Mouse (Mus musculus) CH12.LX (cell line): ENCODE data around the gene Pak2. TPM values are rescaled to one million over a fixed set of nuclear protein-coding genes. Genes with fewer than 3 reads are reported as not detected.
A peak's percentile ranks its signal among the peaks of the same experiment; 100 is the strongest.

Experiments
- DNase-seq: peaks from one replicate; pipeline ENCODE4 v3.0.0-alpha.2; 2013; ENCODE audit errors: extremely low read depth
- H3K27ac ChIP-seq: 2 replicates; pipeline ENCODE4 v1.5.1; 2012; ENCODE audit warnings: low read depth, mild to moderate bottlenecking, control low read depth, moderate library complexity; ENCODE audit not compliant: insufficient read depth
- H3K27me3 ChIP-seq: replicated peaks from 2 replicates; pipeline ENCODE3; 2012; ENCODE audit warnings: inconsistent platforms
- H3K36me3 ChIP-seq, 2 experiments: replicated peaks in 1 of 2; 2 replicates each; pipeline versions ENCODE3 to v1.6.1; 2012; ENCODE audit warnings: inconsistent platforms in 1 of 2, low read length in 1 of 2, mild to moderate bottlenecking in 1 of 2, mixed read lengths in 1 of 2, moderate library complexity in 1 of 2; ENCODE audit not compliant: control insufficient read depth in 1 of 2, insufficient read depth in 1 of 2
- H3K4me1 ChIP-seq, 2 experiments: 2 replicates each; pipeline ENCODE4 v1.6.1; 2012; ENCODE audit warnings: inconsistent platforms in 1 of 2, moderate library complexity in 1 of 2; ENCODE audit not compliant: insufficient read depth in 2 of 2, control insufficient read depth in 1 of 2
- H3K4me2 ChIP-seq: 2 replicates; pipeline ENCODE4 v1.6.1; 2012; ENCODE audit warnings: low read depth, mild to moderate bottlenecking, control low read depth; ENCODE audit not compliant: poor library complexity, insufficient read depth, severe bottlenecking
- H3K4me3 ChIP-seq, 3 experiments: fragments of 150-350 bp in 1 of 3; sonication (generic) in 1 of 3; replicated peaks in 1 of 3; 2 replicates each; pipeline versions ENCODE3 to v1.5.1; 2011 to 2012; ENCODE audit warnings: low read depth in 2 of 3, low read length in 2 of 3, mild to moderate bottlenecking in 2 of 3, moderate library complexity in 2 of 3, control low read depth in 1 of 3, improper control_type of control experiment in 1 of 3, inconsistent platforms in 1 of 3, mixed read lengths in 1 of 3; ENCODE audit not compliant: poor library complexity in 1 of 3
- H3K79me2 ChIP-seq: replicated peaks from 2 replicates; pipeline ENCODE4 v1.6.1; 2012; ENCODE audit warnings: mild to moderate bottlenecking, moderate library complexity; ENCODE audit not compliant: control insufficient read depth, poor library complexity, insufficient read depth, severe bottlenecking; ENCODE audit errors: extremely low read depth
- H3K9ac ChIP-seq: 2 replicates; pipeline ENCODE4 v1.6.1; 2012; ENCODE audit warnings: low read depth, mild to moderate bottlenecking, control low read depth, moderate library complexity; ENCODE audit not compliant: insufficient read depth
- H3K9me3 ChIP-seq: replicated peaks from 2 replicates; pipeline ENCODE3; 2012; ENCODE audit warnings: low read length, inconsistent platforms, mixed read lengths
- BHLHE40 ChIP-seq: IDR thresholded peaks from 2 replicates; pipeline ENCODE4 v1.6.1; 2011; ENCODE audit warnings: mild to moderate bottlenecking, low read depth, low read length, improper control_type of control experiment
- CHD1 ChIP-seq: IDR thresholded peaks from 2 replicates; pipeline ENCODE4 v1.6.1; 2012; ENCODE audit warnings: low read depth, low read length, improper control_type of control experiment, inconsistent platforms
- CHD2 ChIP-seq: IDR thresholded peaks from 2 replicates; pipeline ENCODE4 v1.6.1; 2011; ENCODE audit warnings: low read length, improper control_type of control experiment
- CTCF ChIP-seq, 2 experiments: IDR thresholded peaks in 1 of 2; conservative IDR thresholded peaks in 1 of 2; 2 replicates each; pipeline ENCODE4 v1.5.1; 2011 to 2012; ENCODE audit warnings: low read depth in 2 of 2, low read length in 2 of 2, improper control_type of control experiment in 1 of 2, inconsistent platforms in 1 of 2, mild to moderate bottlenecking in 1 of 2, moderate library complexity in 1 of 2
- E2F4 ChIP-seq: IDR thresholded peaks from 2 replicates; pipeline ENCODE4 v1.6.1; 2011; ENCODE audit warnings: low read depth, low read length, improper control_type of control experiment; ENCODE audit not compliant: insufficient replicate concordance
- ELF1 ChIP-seq: IDR thresholded peaks from 2 replicates; pipeline ENCODE4 v1.6.1; 2014; ENCODE audit warnings: low read depth, mild to moderate bottlenecking, inconsistent platforms, low read length, improper control_type of control experiment
- EP300 ChIP-seq: IDR thresholded peaks from 2 replicates; pipeline ENCODE4 v1.6.1; 2011; ENCODE audit warnings: low read length, improper control_type of control experiment
- ETS1 ChIP-seq: conservative IDR thresholded peaks from 2 replicates; pipeline ENCODE4 v1.6.1; 2012; ENCODE audit warnings: low read depth, mild to moderate bottlenecking, inconsistent platforms, low read length, improper control_type of control experiment, moderate library complexity
- GABPA ChIP-seq: IDR thresholded peaks from 2 replicates; pipeline ENCODE4 v1.6.1; 2012; ENCODE audit warnings: low read depth, low read length, improper control_type of control experiment, inconsistent platforms; ENCODE audit not compliant: insufficient replicate concordance
- HCFC1 ChIP-seq: IDR thresholded peaks from 2 replicates; pipeline ENCODE4 v1.6.1; 2012; ENCODE audit warnings: low read depth, mild to moderate bottlenecking, inconsistent platforms, low read length, improper control_type of control experiment
- IRF4 ChIP-seq: IDR thresholded peaks from 2 replicates; pipeline ENCODE4 v1.6.1; 2014; ENCODE audit warnings: low read depth, mild to moderate bottlenecking, inconsistent platforms, low read length, improper control_type of control experiment
- JUN ChIP-seq: IDR thresholded peaks from 2 replicates; pipeline ENCODE4 v1.6.1; 2011; ENCODE audit warnings: low read depth, mild to moderate bottlenecking, low read length, improper control_type of control experiment, moderate library complexity; ENCODE audit not compliant: insufficient read depth
- JUND ChIP-seq: conservative IDR thresholded peaks from 2 replicates; pipeline ENCODE4 v1.6.1; 2011; ENCODE audit warnings: low read depth, low read length, improper control_type of control experiment
- KAT2A ChIP-seq: IDR thresholded peaks from 2 replicates; pipeline ENCODE4 v1.6.1; 2012; ENCODE audit warnings: low read length, improper control_type of control experiment, inconsistent platforms; ENCODE audit not compliant: insufficient replicate concordance
- MAFK ChIP-seq: IDR thresholded peaks from 2 replicates; pipeline ENCODE4 v1.6.1; 2011; ENCODE audit warnings: low read length, improper control_type of control experiment; ENCODE audit not compliant: insufficient replicate concordance
- MAX ChIP-seq: IDR thresholded peaks from 2 replicates; pipeline ENCODE4 v1.6.1; 2011; ENCODE audit warnings: low read length, improper control_type of control experiment
- MEF2A ChIP-seq: IDR thresholded peaks from 2 replicates; pipeline ENCODE4 v1.6.1; 2014; ENCODE audit warnings: low read depth, mild to moderate bottlenecking, inconsistent platforms, low read length, improper control_type of control experiment, borderline replicate concordance
- MYC ChIP-seq: IDR thresholded peaks from 2 replicates; pipeline ENCODE4 v1.6.1; 2011; ENCODE audit warnings: low read depth, mild to moderate bottlenecking, improper control_type of control experiment, low read length
- NELFE ChIP-seq: IDR thresholded peaks from 2 replicates; pipeline ENCODE4 v1.6.1; 2011; ENCODE audit warnings: low read depth, low read length, improper control_type of control experiment
- NRF1 ChIP-seq: IDR thresholded peaks from 2 replicates; pipeline ENCODE4 v1.6.1; 2014; ENCODE audit warnings: low read depth, mild to moderate bottlenecking, inconsistent platforms, low read length, improper control_type of control experiment, moderate library complexity
- PAX5 ChIP-seq: IDR thresholded peaks from 2 replicates; pipeline ENCODE4 v1.6.1; 2012; ENCODE audit warnings: low read length, inconsistent platforms, mixed read lengths
- POLR2A ChIP-seq: IDR thresholded peaks from 2 replicates; pipeline ENCODE4 v1.6.1; 2011; ENCODE audit warnings: low read depth, mild to moderate bottlenecking, improper control_type of control experiment, low read length
- POLR2AphosphoS2 ChIP-seq: IDR thresholded peaks from 2 replicates; pipeline ENCODE4 v1.6.1; 2011; ENCODE audit warnings: low read depth, low read length, improper control_type of control experiment
- RAD21 ChIP-seq: IDR thresholded peaks from 2 replicates; pipeline ENCODE4 v1.6.1; 2011; ENCODE audit warnings: low read depth, mild to moderate bottlenecking, low read length, improper control_type of control experiment, moderate library complexity
- RCOR1 ChIP-seq: conservative IDR thresholded peaks from 2 replicates; pipeline ENCODE4 v1.6.1; 2012; ENCODE audit warnings: low read depth, mild to moderate bottlenecking, inconsistent platforms, low read length, improper control_type of control experiment
- SIN3A ChIP-seq: IDR thresholded peaks from 2 replicates; pipeline ENCODE4 v1.6.1; 2012; ENCODE audit warnings: low read length, improper control_type of control experiment, inconsistent platforms
- TBP ChIP-seq: conservative IDR thresholded peaks from 2 replicates; pipeline ENCODE4 v1.6.1; 2011; ENCODE audit warnings: low read depth, low read length, improper control_type of control experiment
- TCF12 ChIP-seq: IDR thresholded peaks from 2 replicates; pipeline ENCODE4 v1.6.1; 2014; ENCODE audit warnings: low read depth, mild to moderate bottlenecking, inconsistent platforms, low read length, improper control_type of control experiment
- UBTF ChIP-seq: IDR thresholded peaks from 2 replicates; pipeline ENCODE4 v1.6.1; 2012; ENCODE audit warnings: low read depth, mild to moderate bottlenecking, inconsistent platforms, low read length, improper control_type of control experiment, moderate library complexity
- USF1 ChIP-seq: IDR thresholded peaks from 2 replicates; pipeline ENCODE4 v1.6.1; 2014; ENCODE audit warnings: low read depth, mild to moderate bottlenecking, inconsistent platforms, low read length, improper control_type of control experiment
- USF2 ChIP-seq: conservative IDR thresholded peaks from 2 replicates; pipeline ENCODE4 v1.6.1; 2011; ENCODE audit warnings: low read depth, low read length, improper control_type of control experiment
- ZC3H11A ChIP-seq: IDR thresholded peaks from 2 replicates; pipeline ENCODE4 v1.6.1; 2012; ENCODE audit warnings: low read depth, mild to moderate bottlenecking, inconsistent platforms, low read length, improper control_type of control experiment
- ZKSCAN1 ChIP-seq: IDR thresholded peaks from 2 replicates; pipeline ENCODE4 v1.6.1; 2012; ENCODE audit warnings: low read depth, inconsistent platforms, low read length, improper control_type of control experiment, borderline replicate concordance
- ZNF384 ChIP-seq: IDR thresholded peaks from 2 replicates; pipeline ENCODE4 v1.6.1; 2012; ENCODE audit warnings: low read depth, low read length, improper control_type of control experiment, inconsistent platforms
- dilution Hi-C: fragments of 300-500 bp; cut with MboI; formaldehyde crosslinking; loops from 2 replicates; pipeline ENCODE4 v1.14.3; 2020; ENCODE audit warnings: low sequenced_read_pairs; ENCODE audit not compliant: extremely low pct_unique_long_range_greater_than_20kb, extremely low pct_ligation_motif_present
- in situ Hi-C: fragments of 300-500 bp; cut with MboI; formaldehyde crosslinking; loops from 3 replicates; pipeline ENCODE4 v1.14.3; 2019; ENCODE audit warnings: low sequenced_read_pairs, low pct_ligation_motif_present, low pct_unique_long_range_greater_than_20kb, mixed read lengths
- polyA plus RNA-seq: library from polyadenylated mRNA; unstranded; fragments of >175 nt; gene quantifications from 2 replicates; pipeline ENCODE4 v1.2.1, GENCODE M21; 2012; ENCODE audit warnings: low read depth; ENCODE audit not compliant: insufficient read length
- total RNA-seq, 2 experiments: library from RNA; depleted of rRNA; stranded (reverse); fragments of 300-350 nt in 1 of 2; fragments of >200 nt in 1 of 2; gene quantifications; 2 replicates each; pipeline ENCODE4 v1.2.3; 2012 to 2014

Pak2 gene
- total and polyA plus RNA-seq, 3 experiments = 37.2 to 79.7 (median 73.1) TPM

GRCm38 (mm10) chr16:32124444-32125335, 45.5 kb upstream of the Pak2 start:
- H3K36me3 ChIP-seq = peaks cover 0 to 3% of the 10 kb centered on the region in 2 experiments
- in situ Hi-C loops (loop anchor here (5.0 kb wide), 1 partner anchor 38 kb away; no protein-coding TSS in a partner anchor), dilution Hi-C loops (no loop called here)
- H3K79me2 ChIP-seq = no peaks in the 10 kb centered on the region
- peak overlapping the region; percentile 92 for H3K4me2 ChIP-seq
- peak overlapping the region; percentile 21 for H3K9ac ChIP-seq
- H3K27me3 ChIP-seq = no peaks in the 10 kb centered on the region
- peak overlapping the region; percentile 4 to 23 (median 10) for H3K4me3 ChIP-seq
- peaks cover 17 to 52% of the 10 kb centered on the region in 2 experiments for H3K4me1 ChIP-seq
- DNase-seq = peak; percentile 99
- no peaks in the 10 kb centered on the region for H3K9me3 ChIP-seq
- TF ChIP-seq MEF2A (peak; percentile 92), E2F4 (no peak), ELF1 (peak; percentile 59), KAT2A (peak; percentile 89), NRF1 (0 out of 2 replicates have a peak, but pooled peaks have one; percentile 22), PAX5 (no peak), EP300 (peak; percentile 97), NELFE (no peak), ETS1 (peak; percentile 93), BHLHE40 (peak; percentile 81), SIN3A (peak; percentile 88; the same call in 1 of the 2 replicates), RCOR1 (peak; percentile 87; the same call in 1 of the 2 replicates), CTCF (conservative IDR thresholded peaks at IDR 0.05 in 1 of 2, IDR thresholded peaks at IDR 0.05 in 1 of 2; ENCODE audit: low read depth in 2 of 2, low read length in 2 of 2) (no peak), POLR2AphosphoS2 (0 out of 2 replicates have a peak, but pooled peaks have one; percentile 38), MAFK (peak; percentile 56; the same call in 1 of the 2 replicates), USF2 (no peak), GABPA (no peak), HCFC1 (no peak), USF1 (no peak), ZC3H11A (no peak), ZKSCAN1 (no peak), TBP (0 out of 2 replicates have a peak, but pooled peaks have one; percentile 50), RAD21 (no peak; the same call in 1 of the 2 replicates), UBTF (0 out of 2 replicates have a peak, but pooled peaks have one; percentile 53), MYC (peak; percentile 85; the same call in 1 of the 2 replicates), JUND (peak; percentile 94), CHD1 (no peak), IRF4 (peak; percentile 100), ZNF384 (0 out of 2 replicates have a peak, but pooled peaks have one; percentile 38), CHD2 (peak; percentile 58), MAX (peak; percentile 38; the same call in 1 of the 2 replicates), JUN (peak; percentile 80), TCF12 (peak; percentile 82), POLR2A (peak; percentile 50; the same call in 1 of the 2 replicates)
- TF ChIP-seq, all 38 proteins: peak for 22
- peak overlapping the region; percentile 79 for H3K27ac ChIP-seq
